Mouse (Mus musculus): ENCODE results near the gene Scd2.
"Not testable (repeated sequence)": the region's sequence is repeated elsewhere in the genome, so short reads cannot be mapped to it uniquely, and the experiment has no call there.

The Scd2 gene

GRCm38 (mm10) chr19:44312007-44312360, 18.5 kb downstream of the Scd2 start:
- peak in 1 of 2 experiments; percentile 66 for DNase-seq (ENCODE audit: low spot score in 2 of 2)

GRCm38 (mm10) chr19:44313066-44313465, 19.6 kb downstream of the Scd2 start:
- no peak for DNase-seq (ENCODE audit: low spot score in 2 of 2)

- peak in 1 of 2 experiments; percentile 82 for DNase-seq (ENCODE audit: low spot score in 2 of 2)
Observed at GRCm38 (mm10) chr19:44314327-44314759, 20.9 kb downstream of the Scd2 start.

GRCm38 (mm10) chr19:44314871-44315414, 21.5 kb downstream of the Scd2 start:
- DNase-seq (ENCODE audit: low spot score in 2 of 2) = peak in 1 of 2 experiments; percentile 62

- no peak for DNase-seq (ENCODE audit: low spot score in 2 of 2)
Observed at GRCm38 (mm10) chr19:44316752-44317315, 23.4 kb downstream of the Scd2 start.

- no peak for DNase-seq (ENCODE audit: low spot score in 2 of 2)
Observed at GRCm38 (mm10) chr19:44317391-44317790, 23.9 kb downstream of the Scd2 start.

- no peak for DNase-seq (ENCODE audit: low spot score in 2 of 2)
Observed at GRCm38 (mm10) chr19:44318545-44318944, 25.1 kb downstream of the Scd2 start.

- no peak for DNase-seq (ENCODE audit: low spot score in 2 of 2)
Observed at GRCm38 (mm10) chr19:44320316-44320715, 26.8 kb downstream of the Scd2 start.

GRCm38 (mm10) chr19:44321201-44321600, 27.7 kb downstream of the Scd2 start:
- DNase-seq (ENCODE audit: low spot score in 2 of 2) = no peak

- DNase-seq (ENCODE audit: low spot score in 2 of 2) = no peak
Observed at GRCm38 (mm10) chr19:44321631-44322030, 28.2 kb downstream of the Scd2 start.

GRCm38 (mm10) chr19:44329566-44329965, 36.1 kb downstream of the Scd2 start:
- no peak for DNase-seq (ENCODE audit: low spot score in 2 of 2)

- DNase-seq (ENCODE audit: low spot score in 2 of 2) = not testable (repeated sequence)
Observed at GRCm38 (mm10) chr19:44331128-44331527, 37.7 kb downstream of the Scd2 start.

- no peak for DNase-seq (ENCODE audit: low spot score in 2 of 2)
Observed at GRCm38 (mm10) chr19:44331911-44332310, 38.4 kb downstream of the Scd2 start.

GRCm38 (mm10) chr19:44332326-44332725, 38.9 kb downstream of the Scd2 start:
- peak; percentile 68 to 84 for DNase-seq (ENCODE audit: low spot score in 2 of 2)

GRCm38 (mm10) chr19:44332833-44333623, 39.6 kb downstream of the Scd2 start, which contains the start of gene Scd4:
Gene Scd4 (plus strand): TSS chr19:44333092.
- peak in 1 of 2 experiments; percentile 68 for DNase-seq (ENCODE audit: low spot score in 2 of 2)

- DNase-seq (ENCODE audit: low spot score in 2 of 2) = no peak
Observed at GRCm38 (mm10) chr19:44333991-44334390, 40.5 kb downstream of the Scd2 start.

GRCm38 (mm10) chr19:44335876-44336662, 42.6 kb downstream of the Scd2 start:
- DNase-seq (ENCODE audit: low spot score in 2 of 2) = peak in 1 of 2 experiments; percentile 59

- DNase-seq (ENCODE audit: low spot score in 2 of 2) = no peak
Observed at GRCm38 (mm10) chr19:44349689-44350088, 56.2 kb downstream of the Scd2 start.

GRCm38 (mm10) chr19:44351756-44352155, 58.3 kb downstream of the Scd2 start:
- no peak for DNase-seq (ENCODE audit: low spot score in 2 of 2)

Data from left cerebral cortex, adult 9 months (tissue).